Mouse (Mus musculus) embryonic stem cell, embryonic (primary cell): ENCODE data around the gene Wbp1.

Experiments
- CTCF ChIA-PET, 4 experiments: fragments of 300-600 bp in 2 of 4; fragments of 350-600 bp in 2 of 4; sonication (Branson Sonifier 250); formaldehyde crosslinking; loops; one replicate each; lab custom pipeline; 2022; ENCODE audit warnings: inconsistent platforms in 2 of 4; lab: Charles Lee
- POLR2A ChIA-PET, 4 experiments: fragments of 300-600 bp in 2 of 4; fragments of 350-600 bp in 2 of 4; sonication (Branson Sonifier 250); formaldehyde crosslinking; loops; one replicate each; lab custom pipeline; 2022; ENCODE audit warnings: antibody characterized with exemption in 4 of 4, inconsistent platforms in 1 of 4; lab: Charles Lee

Gene Wbp1

GRCm38 (mm10) chr6:83134951-83135513, 13.7 kb upstream of the Wbp1 start, which contains the start of gene Rtkn:
Rtkn (plus strand) TSS chr6:83135463.
- CTCF ChIA-PET, result interaction anchor here in 3 of 4 experiments (0.5 to 1.4 kb wide), 11 partner anchors 9 to 144 kb away, joined by 3 to 8 read pairs (median 4); partner anchors contain the start of genes Ccdc142 (in 1 of the 3), Gm42688 (in 1 of the 3) and Ino80b (in 1 of the 3)
- POLR2A ChIA-PET, result interaction anchor here (0.5 to 8.4 kb wide), 28 partner anchors 9 to 182 kb away, joined by 3 to 75 read pairs (median 4); partner anchors contain the start of genes Wbp1 (in 4 of the 4), Ccdc142 (in 1 of the 4), Dok1 (in 1 of the 4) and Gm42688 (in 1 of the 4)

- ChIA-PET CTCF (interaction anchor here in 1 of 4 experiments (1.0 kb wide), 1 partner anchor 25 kb away, joined by 7 read pairs; no protein-coding TSS in a partner anchor), POLR2A (interaction anchor here in 2 of 4 experiments (0.5 to 8.4 kb wide), 7 partner anchors 8 to 183 kb away, joined by 3 to 75 read pairs (median 4); partner anchors contain the start of gene Wbp1 (in 2 of the 2))
Observed at GRCm38 (mm10) chr6:83134226-83134625, 12.9 kb upstream of the Wbp1 start.

GRCm38 (mm10) chr6:83132176-83132919, 11.0 kb upstream of the Wbp1 start:
- ChIA-PET POLR2A (interaction anchor here in 3 of 4 experiments (0.6 to 8.4 kb wide), 16 partner anchors 10 to 185 kb away, joined by 3 to 75 read pairs (median 3); partner anchors contain the start of genes Wbp1 (in 2 of the 3), 1700003E16Rik (in 1 of the 3), Ccdc142 (in 1 of the 3) and Gm42688 (in 1 of the 3)), CTCF (interaction anchor here (0.6 to 1.2 kb wide), 9 partner anchors 9 to 467 kb away, joined by 3 to 14 read pairs (median 5); partner anchors contain the start of genes Mob1a (in 1 of the 4), Mthfd2 (in 1 of the 4) and Wbp1 (in 1 of the 4))

- CTCF ChIA-PET, result interaction anchor here in 1 of 4 experiments (1.2 kb wide), 1 partner anchor 10 kb away, joined by 14 read pairs; no protein-coding TSS in a partner anchor
- POLR2A ChIA-PET, result interaction anchor here in 2 of 4 experiments (0.6 to 8.4 kb wide), 7 partner anchors 10 to 94 kb away, joined by 3 to 75 read pairs (median 3); partner anchors contain the start of gene Wbp1 (in 2 of the 2)
Observed at GRCm38 (mm10) chr6:83131469-83132034, 10.2 kb upstream of the Wbp1 start.

- ChIA-PET CTCF (interaction anchor here (0.6 to 2.4 kb wide), 21 partner anchors 8 to 441 kb away, joined by 3 to 8 read pairs (median 4); partner anchors contain the start of genes 1700003E16Rik (in 2 of the 4), Dctn1 (in 2 of the 4), Wdr54 (in 2 of the 4) and Rtkn (in 1 of the 4)), POLR2A (interaction anchor here in 2 of 4 experiments (0.8 to 2.2 kb wide), 9 partner anchors 9 to 413 kb away, joined by 3 to 13 read pairs (median 3); partner anchors contain the start of genes Dctn1 (in 1 of the 2) and Rtkn (in 1 of the 2))
Observed at GRCm38 (mm10) chr6:83127419-83127818, 6.1 kb upstream of the Wbp1 start.

GRCm38 (mm10) chr6:83125331-83125730, 4.0 kb upstream of the Wbp1 start, which contains the start of gene Ino80b:
Ino80b (minus strand) TSS chr6:83125431.
- CTCF ChIA-PET, result interaction anchor here (0.6 to 2.4 kb wide), 8 partner anchors 10 to 670 kb away, joined by 3 to 8 read pairs (median 4); partner anchors contain the start of genes Ccdc142 (in 1 of the 4), Gm42688 (in 1 of the 4) and Rtkn (in 1 of the 4)

GRCm38 (mm10) chr6:83124851-83125312, 3.5 kb upstream of the Wbp1 start:
- CTCF ChIA-PET, result interaction anchor here in 2 of 4 experiments (1.1 to 1.4 kb wide), 5 partner anchors 18 to 154 kb away, joined by 3 to 4 read pairs (median 3); partner anchors contain the start of genes Ccdc142 (in 1 of the 2) and Gm42688 (in 1 of the 2)

More at GRCm38 (mm10) chr6:83125331-83125730, 4.0 kb upstream of the Wbp1 start, which contains the start of gene Ino80b:
- POLR2A ChIA-PET, result interaction anchor here (0.6 to 8.8 kb wide), 29 partner anchors 9 to 579 kb away, joined by 3 to 75 read pairs (median 4); partner anchors contain the start of genes Rtkn (in 3 of the 4), Ccdc142 (in 1 of the 4), Gm42688 (in 1 of the 4) and Mob1a (in 1 of the 4)

GRCm38 (mm10) chr6:83122961-83123360, 1.6 kb upstream of the Wbp1 start:
- CTCF ChIA-PET, result interaction anchor here in 1 of 4 experiments (0.9 to 1.4 kb wide), 3 partner anchors 12 to 40 kb away, joined by 3 to 4 read pairs (median 3); partner anchors contain the start of genes Ccdc142, Gm42688 and Rtkn
- POLR2A ChIA-PET, result interaction anchor here in 2 of 4 experiments (0.8 to 8.8 kb wide), 13 partner anchors 10 to 52 kb away, joined by 3 to 75 read pairs (median 11); partner anchors contain the start of genes Ccdc142 (in 2 of the 2), Gm42688 (in 2 of the 2), Rtkn (in 2 of the 2) and Mrpl53 (in 1 of the 2)

More at GRCm38 (mm10) chr6:83124851-83125312, 3.5 kb upstream of the Wbp1 start:
- POLR2A ChIA-PET, result interaction anchor here (0.8 to 8.8 kb wide), 26 partner anchors 9 to 201 kb away, joined by 3 to 75 read pairs (median 4); partner anchors contain the start of genes Rtkn (in 3 of the 4), Mrpl53 (in 2 of the 4), Ccdc142 (in 1 of the 4) and Gm42688 (in 1 of the 4)

- POLR2A ChIA-PET, result interaction anchor here (0.6 to 8.8 kb wide), 77 partner anchors 9 to 433 kb away, joined by 3 to 75 read pairs (median 5); partner anchors contain the start of genes Rtkn (in 4 of the 4), Ccdc142 (in 3 of the 4), Gm42688 (in 3 of the 4) and Mob1a (in 3 of the 4)
- CTCF ChIA-PET, result interaction anchor here (0.8 to 2.1 kb wide), 21 partner anchors 13 to 157 kb away, joined by 3 to 15 read pairs (median 5); partner anchors contain the start of genes Ccdc142 (in 2 of the 4), Gm42688 (in 2 of the 4), 1700003E16Rik (in 1 of the 4) and Dctn1 (in 1 of the 4)
Observed at GRCm38 (mm10) chr6:83121863-83122710, 728 bp upstream of the Wbp1 start.

GRCm38 (mm10) chr6:83119734-83120051, 1.7 kb downstream of the Wbp1 start:
- ChIA-PET POLR2A (interaction anchor here (0.8 to 8.8 kb wide), 17 partner anchors 11 to 158 kb away, joined by 3 to 75 read pairs (median 5); partner anchors contain the start of genes Ccdc142 (in 4 of the 4), Gm42688 (in 4 of the 4), Rtkn (in 2 of the 4) and Mrpl53 (in 1 of the 4)), CTCF (interaction anchor here in 1 of 4 experiments (1.2 to 2.0 kb wide), 2 partner anchors 43 to 85 kb away, joined by 3 to 6 read pairs; partner anchors contain the start of gene Loxl3)

GRCm38 (mm10) chr6:83118825-83119733, 2.3 kb downstream of the Wbp1 start:
- ChIA-PET POLR2A (interaction anchor here (0.8 to 8.8 kb wide), 25 partner anchors 9 to 158 kb away, joined by 3 to 75 read pairs (median 4); partner anchors contain the start of genes Ccdc142 (in 3 of the 4), Gm42688 (in 3 of the 4), Pcgf1 (in 2 of the 4) and Rtkn (in 2 of the 4)), CTCF (interaction anchor here in 1 of 4 experiments (0.6 to 1.6 kb wide), 2 partner anchors 8 to 11 kb away, joined by 3 to 5 read pairs; no protein-coding TSS in a partner anchor)

- POLR2A ChIA-PET, result interaction anchor here in 3 of 4 experiments (0.6 to 8.8 kb wide), 18 partner anchors 8 to 73 kb away, joined by 3 to 75 read pairs (median 4); partner anchors contain the start of genes Ccdc142 (in 2 of the 3), Gm42688 (in 2 of the 3), Pcgf1 (in 2 of the 3) and Rtkn (in 2 of the 3)
- CTCF ChIA-PET, result interaction anchor here in 1 of 4 experiments (1.0 to 1.6 kb wide), 2 partner anchors 11 to 44 kb away, joined by 4 to 5 read pairs; no protein-coding TSS in a partner anchor
Observed at GRCm38 (mm10) chr6:83118369-83118768, 3.0 kb downstream of the Wbp1 start.

- ChIA-PET POLR2A (interaction anchor here (0.6 to 8.8 kb wide), 14 partner anchors 9 to 63 kb away, joined by 3 to 75 read pairs (median 5); partner anchors contain the start of genes 1700003E16Rik (in 1 of the 4), Aup1 (in 1 of the 4), Ccdc142 (in 1 of the 4) and Dctn1 (in 1 of the 4)), CTCF (interaction anchor here in 1 of 4 experiments (1.0 to 1.6 kb wide), 3 partner anchors 10 to 45 kb away, joined by 3 to 5 read pairs (median 4); partner anchors contain the start of genes Ccdc142 and Gm42688)
Observed at GRCm38 (mm10) chr6:83117616-83118015, 3.7 kb downstream of the Wbp1 start.
